Mouse (Mus musculus) B cell, adult 67 days (primary cell): ENCODE measurements around the gene Gm20906. TPM values are rescaled to one million over a fixed set of nuclear protein-coding genes. Genes with fewer than 3 reads are reported as not detected.

Experiments used
- total RNA-seq, 2 experiments: library from RNA; stranded (reverse); gene quantifications; 4 replicates each; pipeline ENCODE4 v1.2.4; 2023

Gene Gm20906
- total RNA-seq = not detected

GRCm38 (mm10) chrY:87550666-87551065 lies at the start of gene Gm20906:
Gene Gm20906, plus strand, starts transcription at chrY:87550966.

